Mouse (Mus musculus) CD4-positive naive resting alpha-beta T cell, adult 57 days (primary cell): ENCODE measurements around the gene Senp6. TPM values are rescaled to one million over a fixed set of nuclear protein-coding genes. Genes with fewer than 3 reads are reported as not detected.

Experiments
- total RNA-seq: library from RNA; stranded (reverse); gene quantifications from one replicate; pipeline ENCODE4 v1.2.4, GENCODE M21; 2023

The Senp6 gene
- total RNA-seq = 176 TPM

GRCm38 (mm10) chr9:80066367-80067220 lies at the start of gene Senp6:
Gene Senp6, plus strand, starts transcription at chr9:80066903.

GRCm38 (mm10) chr9:80164611-80165474 lies 98.1 kb downstream of the Senp6 start, which contains the start of gene Myo6:
Gene Myo6, plus strand, starts transcription at chr9:80165031.

Other genes with a start within 250 kb of the Senp6 start
- 0.86 TPM for gene Filip1, start 54.1 kb upstream of the Senp6 start, total RNA-seq
- 45.7 TPM for gene Myo6, start 98.1 kb downstream of the Senp6 start, total RNA-seq